Mouse (Mus musculus) CH12.LX (cell line): ENCODE measurements around the gene Lep. TPM values are rescaled to one million over a fixed set of nuclear protein-coding genes. Genes with fewer than 3 reads are reported as not detected.

Experiments
- DNase-seq: peaks from one replicate; pipeline ENCODE4 v3.0.0-alpha.2; 2013; ENCODE audit errors: extremely low read depth
- H3K27ac ChIP-seq: 2 replicates; pipeline ENCODE4 v1.5.1; 2012; ENCODE audit warnings: low read depth, mild to moderate bottlenecking, control low read depth, moderate library complexity; ENCODE audit not compliant: insufficient read depth
- H3K27me3 ChIP-seq: replicated peaks from 2 replicates; pipeline ENCODE3; 2012; ENCODE audit warnings: inconsistent platforms
- H3K36me3 ChIP-seq, 2 experiments: replicated peaks in 1 of 2; 2 replicates each; pipeline versions ENCODE3 to v1.6.1; 2012; ENCODE audit warnings: inconsistent platforms in 1 of 2, low read length in 1 of 2, mild to moderate bottlenecking in 1 of 2, mixed read lengths in 1 of 2, moderate library complexity in 1 of 2; ENCODE audit not compliant: control insufficient read depth in 1 of 2, insufficient read depth in 1 of 2
- H3K4me1 ChIP-seq, 2 experiments: 2 replicates each; pipeline ENCODE4 v1.6.1; 2012; ENCODE audit warnings: inconsistent platforms in 1 of 2, moderate library complexity in 1 of 2; ENCODE audit not compliant: insufficient read depth in 2 of 2, control insufficient read depth in 1 of 2
- H3K4me2 ChIP-seq: 2 replicates; pipeline ENCODE4 v1.6.1; 2012; ENCODE audit warnings: low read depth, mild to moderate bottlenecking, control low read depth; ENCODE audit not compliant: poor library complexity, insufficient read depth, severe bottlenecking
- H3K4me3 ChIP-seq, 3 experiments: fragments of 150-350 bp in 1 of 3; sonication (generic) in 1 of 3; replicated peaks in 1 of 3; 2 replicates each; pipeline versions ENCODE3 to v1.5.1; 2011 to 2012; ENCODE audit warnings: low read depth in 2 of 3, low read length in 2 of 3, mild to moderate bottlenecking in 2 of 3, moderate library complexity in 2 of 3, control low read depth in 1 of 3, improper control_type of control experiment in 1 of 3, inconsistent platforms in 1 of 3, mixed read lengths in 1 of 3; ENCODE audit not compliant: poor library complexity in 1 of 3
- H3K79me2 ChIP-seq: replicated peaks from 2 replicates; pipeline ENCODE4 v1.6.1; 2012; ENCODE audit warnings: mild to moderate bottlenecking, moderate library complexity; ENCODE audit not compliant: control insufficient read depth, poor library complexity, insufficient read depth, severe bottlenecking; ENCODE audit errors: extremely low read depth
- H3K9ac ChIP-seq: 2 replicates; pipeline ENCODE4 v1.6.1; 2012; ENCODE audit warnings: low read depth, mild to moderate bottlenecking, control low read depth, moderate library complexity; ENCODE audit not compliant: insufficient read depth
- H3K9me3 ChIP-seq: replicated peaks from 2 replicates; pipeline ENCODE3; 2012; ENCODE audit warnings: low read length, inconsistent platforms, mixed read lengths
- BHLHE40 ChIP-seq: IDR thresholded peaks from 2 replicates; pipeline ENCODE4 v1.6.1; 2011; ENCODE audit warnings: mild to moderate bottlenecking, low read depth, low read length, improper control_type of control experiment
- CHD2 ChIP-seq: IDR thresholded peaks from 2 replicates; pipeline ENCODE4 v1.6.1; 2011; ENCODE audit warnings: low read length, improper control_type of control experiment
- CTCF ChIP-seq, 2 experiments: IDR thresholded peaks in 1 of 2; conservative IDR thresholded peaks in 1 of 2; 2 replicates each; pipeline ENCODE4 v1.5.1; 2011 to 2012; ENCODE audit warnings: low read depth in 2 of 2, low read length in 2 of 2, improper control_type of control experiment in 1 of 2, inconsistent platforms in 1 of 2, mild to moderate bottlenecking in 1 of 2, moderate library complexity in 1 of 2
- E2F4 ChIP-seq: IDR thresholded peaks from 2 replicates; pipeline ENCODE4 v1.6.1; 2011; ENCODE audit warnings: low read depth, low read length, improper control_type of control experiment; ENCODE audit not compliant: insufficient replicate concordance
- ELF1 ChIP-seq: IDR thresholded peaks from 2 replicates; pipeline ENCODE4 v1.6.1; 2014; ENCODE audit warnings: low read depth, mild to moderate bottlenecking, inconsistent platforms, low read length, improper control_type of control experiment
- EP300 ChIP-seq: IDR thresholded peaks from 2 replicates; pipeline ENCODE4 v1.6.1; 2011; ENCODE audit warnings: low read length, improper control_type of control experiment
- ETS1 ChIP-seq: conservative IDR thresholded peaks from 2 replicates; pipeline ENCODE4 v1.6.1; 2012; ENCODE audit warnings: low read depth, mild to moderate bottlenecking, inconsistent platforms, low read length, improper control_type of control experiment, moderate library complexity
- HCFC1 ChIP-seq: IDR thresholded peaks from 2 replicates; pipeline ENCODE4 v1.6.1; 2012; ENCODE audit warnings: low read depth, mild to moderate bottlenecking, inconsistent platforms, low read length, improper control_type of control experiment
- IRF4 ChIP-seq: IDR thresholded peaks from 2 replicates; pipeline ENCODE4 v1.6.1; 2014; ENCODE audit warnings: low read depth, mild to moderate bottlenecking, inconsistent platforms, low read length, improper control_type of control experiment
- JUN ChIP-seq: IDR thresholded peaks from 2 replicates; pipeline ENCODE4 v1.6.1; 2011; ENCODE audit warnings: low read depth, mild to moderate bottlenecking, low read length, improper control_type of control experiment, moderate library complexity; ENCODE audit not compliant: insufficient read depth
- JUND ChIP-seq: conservative IDR thresholded peaks from 2 replicates; pipeline ENCODE4 v1.6.1; 2011; ENCODE audit warnings: low read depth, low read length, improper control_type of control experiment
- MAFK ChIP-seq: IDR thresholded peaks from 2 replicates; pipeline ENCODE4 v1.6.1; 2011; ENCODE audit warnings: low read length, improper control_type of control experiment; ENCODE audit not compliant: insufficient replicate concordance
- MAZ ChIP-seq: IDR thresholded peaks from 2 replicates; pipeline ENCODE4 v1.6.1; 2012; ENCODE audit warnings: low read depth, mild to moderate bottlenecking, inconsistent platforms, low read length, improper control_type of control experiment, moderate library complexity
- MEF2A ChIP-seq: IDR thresholded peaks from 2 replicates; pipeline ENCODE4 v1.6.1; 2014; ENCODE audit warnings: low read depth, mild to moderate bottlenecking, inconsistent platforms, low read length, improper control_type of control experiment, borderline replicate concordance
- MYC ChIP-seq: IDR thresholded peaks from 2 replicates; pipeline ENCODE4 v1.6.1; 2011; ENCODE audit warnings: low read depth, mild to moderate bottlenecking, improper control_type of control experiment, low read length
- NELFE ChIP-seq: IDR thresholded peaks from 2 replicates; pipeline ENCODE4 v1.6.1; 2011; ENCODE audit warnings: low read depth, low read length, improper control_type of control experiment
- NRF1 ChIP-seq: IDR thresholded peaks from 2 replicates; pipeline ENCODE4 v1.6.1; 2014; ENCODE audit warnings: low read depth, mild to moderate bottlenecking, inconsistent platforms, low read length, improper control_type of control experiment, moderate library complexity
- POLR2A ChIP-seq: IDR thresholded peaks from 2 replicates; pipeline ENCODE4 v1.6.1; 2011; ENCODE audit warnings: low read depth, mild to moderate bottlenecking, improper control_type of control experiment, low read length
- RAD21 ChIP-seq: IDR thresholded peaks from 2 replicates; pipeline ENCODE4 v1.6.1; 2011; ENCODE audit warnings: low read depth, mild to moderate bottlenecking, low read length, improper control_type of control experiment, moderate library complexity
- SIN3A ChIP-seq: IDR thresholded peaks from 2 replicates; pipeline ENCODE4 v1.6.1; 2012; ENCODE audit warnings: low read length, improper control_type of control experiment, inconsistent platforms
- TBP ChIP-seq: conservative IDR thresholded peaks from 2 replicates; pipeline ENCODE4 v1.6.1; 2011; ENCODE audit warnings: low read depth, low read length, improper control_type of control experiment
- UBTF ChIP-seq: IDR thresholded peaks from 2 replicates; pipeline ENCODE4 v1.6.1; 2012; ENCODE audit warnings: low read depth, mild to moderate bottlenecking, inconsistent platforms, low read length, improper control_type of control experiment, moderate library complexity
- USF2 ChIP-seq: conservative IDR thresholded peaks from 2 replicates; pipeline ENCODE4 v1.6.1; 2011; ENCODE audit warnings: low read depth, low read length, improper control_type of control experiment
- ZKSCAN1 ChIP-seq: IDR thresholded peaks from 2 replicates; pipeline ENCODE4 v1.6.1; 2012; ENCODE audit warnings: low read depth, inconsistent platforms, low read length, improper control_type of control experiment, borderline replicate concordance
- ZMIZ1 ChIP-seq: IDR thresholded peaks from 2 replicates; pipeline ENCODE4 v1.6.1; 2012; ENCODE audit warnings: low read depth, mild to moderate bottlenecking, inconsistent platforms, low read length, improper control_type of control experiment
- dilution Hi-C: fragments of 300-500 bp; cut with MboI; formaldehyde crosslinking; loops from 2 replicates; pipeline ENCODE4 v1.14.3; 2020; ENCODE audit warnings: low sequenced_read_pairs; ENCODE audit not compliant: extremely low pct_unique_long_range_greater_than_20kb, extremely low pct_ligation_motif_present
- in situ Hi-C: fragments of 300-500 bp; cut with MboI; formaldehyde crosslinking; loops from 3 replicates; pipeline ENCODE4 v1.14.3; 2019; ENCODE audit warnings: low sequenced_read_pairs, low pct_ligation_motif_present, low pct_unique_long_range_greater_than_20kb, mixed read lengths
- polyA plus RNA-seq: library from polyadenylated mRNA; unstranded; fragments of >175 nt; gene quantifications from 2 replicates; pipeline ENCODE4 v1.2.1, GENCODE M21; 2012; ENCODE audit warnings: low read depth; ENCODE audit not compliant: insufficient read length
- total RNA-seq, 2 experiments: library from RNA; depleted of rRNA; stranded (reverse); fragments of 300-350 nt in 1 of 2; fragments of >200 nt in 1 of 2; gene quantifications; 2 replicates each; pipeline ENCODE4 v1.2.3; 2012 to 2014

Lep gene
- total and polyA plus RNA-seq, 3 experiments, result not detected

DNA sequence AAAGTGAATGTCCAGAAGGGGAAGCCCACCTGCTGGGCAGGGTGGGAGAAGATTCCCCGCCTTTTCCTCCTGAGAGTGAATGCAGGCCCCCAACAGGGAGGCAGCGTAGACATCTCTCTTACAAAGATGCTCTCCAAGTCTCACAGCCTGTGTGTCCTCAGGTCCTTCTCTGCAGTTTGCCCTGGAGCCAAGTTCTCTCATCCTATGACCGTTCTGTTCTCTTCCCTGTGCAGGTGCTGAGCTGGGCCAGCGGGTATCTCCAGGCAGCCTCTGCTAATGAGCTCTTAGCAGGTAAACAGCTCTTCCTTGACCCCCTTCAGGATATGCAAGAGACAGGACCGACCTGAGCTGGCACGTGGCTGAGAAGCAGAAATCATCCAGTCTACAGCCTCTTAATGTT, 38.5 kb upstream of the Lep start:
- H3K36me3 ChIP-seq, result no peaks in the 10 kb centered on the region
- no peak for DNase-seq
- H3K4me1 ChIP-seq, result peaks cover 2 to 12% of the 10 kb centered on the region in 2 experiments; a peak in 2 of 4 replicates
- H3K9me3 ChIP-seq, result no peaks in the 10 kb centered on the region
- peaks cover 73% of the 10 kb centered on the region for H3K27me3 ChIP-seq
- TF ChIP-seq POLR2A, result no peak
- no peak for TF ChIP-seq ELF1
- TF ChIP-seq RAD21, result no peak
- TF ChIP-seq TBP, result no peak
- no peak for TF ChIP-seq UBTF
- TF ChIP-seq JUND, result no peak
- no peak for TF ChIP-seq MAFK
- TF ChIP-seq NRF1, result no peak
- TF ChIP-seq USF2, result no peak
- no peak for TF ChIP-seq SIN3A
- TF ChIP-seq ETS1, result no peak
- no peak for TF ChIP-seq ZKSCAN1
- no peak for TF ChIP-seq CHD2
- no peak for TF ChIP-seq CTCF (conservative IDR thresholded peaks at IDR 0.05 in 1 of 2, IDR thresholded peaks at IDR 0.05 in 1 of 2; ENCODE audit: low read depth in 2 of 2, low read length in 2 of 2)
- no peak for TF ChIP-seq BHLHE40
- TF ChIP-seq IRF4, result no peak
- TF ChIP-seq MAZ, result no peak
- no peak overlapping the region for H3K9ac ChIP-seq
- no peaks in the 10 kb centered on the region for H3K79me2 ChIP-seq
- in situ Hi-C loops (loop anchor here (5.0 to 25.0 kb wide), 3 partner anchors 74 to 609 kb away; partner anchors contain the start of gene Arf5), dilution Hi-C loops (no loop called here)
- H3K4me3 ChIP-seq, result no peak overlapping the region
- H3K27ac ChIP-seq, result no peak overlapping the region
- H3K4me2 ChIP-seq, result no peak overlapping the region

GRCm38 (mm10) chr6:29022115-29022514, 37.9 kb upstream of the Lep start:
- Histone ChIP-seq H3K27ac (no peak overlapping the region), H3K79me2 (no peaks in the 10 kb centered on the region), H3K27me3 (peaks cover 75% of the 10 kb centered on the region), H3K4me2 (no peak overlapping the region), H3K9ac (no peak overlapping the region), H3K4me3 (no peak overlapping the region), H3K4me1 (peaks cover 2 to 12% of the 10 kb centered on the region in 2 experiments; a peak in 2 of 4 replicates), H3K9me3 (no peaks in the 10 kb centered on the region), H3K36me3 (no peaks in the 10 kb centered on the region)
- in situ Hi-C loops (loop anchor here (5.0 to 25.0 kb wide), 3 partner anchors 75 to 610 kb away; partner anchors contain the start of gene Arf5), dilution Hi-C loops (no loop called here)
- DNase-seq, result no peak
- no peak for TF ChIP-seq JUN
- no peak for TF ChIP-seq ZMIZ1
- TF ChIP-seq CTCF (conservative IDR thresholded peaks at IDR 0.05 in 1 of 2, IDR thresholded peaks at IDR 0.05 in 1 of 2; ENCODE audit: low read depth in 2 of 2, low read length in 2 of 2), result no peak
- no peak for TF ChIP-seq BHLHE40
- TF ChIP-seq MAZ, result no peak
- TF ChIP-seq E2F4, result no peak
- no peak for TF ChIP-seq NELFE
- TF ChIP-seq MEF2A, result no peak
- no peak for TF ChIP-seq MYC
- no peak for TF ChIP-seq EP300
- no peak for TF ChIP-seq HCFC1
